Mouse (Mus musculus): ENCODE data around the gene Iqschfp.

GRCm38 (mm10) chr3:68105081-68105685 is 213.2 kb downstream of the Iqschfp start:
- no peak for TF ChIP-seq CTCF (IDR thresholded peaks at IDR 0.05; ENCODE audit: low read depth)
- TF ChIP-seq EP300 (IDR thresholded peaks at IDR 0.05; ENCODE audit: low read depth), result no peak

Measured in liver, postnatal 0 days (tissue).